Mouse (Mus musculus): Measurements from ENCODE around the gene Stxbp6.

GRCm38 (mm10) chr12:45083145-45083475 lies 8.6 kb upstream of the Stxbp6 start:
- TF ChIP-seq MAX (IDR thresholded peaks at IDR 0.05) (no peak), USF1 (IDR thresholded peaks at IDR 0.05; ENCODE audit: low read depth) (no peak)
